Mouse (Mus musculus): ENCODE measurements around the gene Rnf115. TPM values are rescaled to one million over a fixed set of nuclear protein-coding genes. Genes with fewer than 3 reads are reported as not detected.

Gene Rnf115
- polyA plus RNA-seq, 1 experiment from 2014 or later = 43.3 TPM

DNA sequence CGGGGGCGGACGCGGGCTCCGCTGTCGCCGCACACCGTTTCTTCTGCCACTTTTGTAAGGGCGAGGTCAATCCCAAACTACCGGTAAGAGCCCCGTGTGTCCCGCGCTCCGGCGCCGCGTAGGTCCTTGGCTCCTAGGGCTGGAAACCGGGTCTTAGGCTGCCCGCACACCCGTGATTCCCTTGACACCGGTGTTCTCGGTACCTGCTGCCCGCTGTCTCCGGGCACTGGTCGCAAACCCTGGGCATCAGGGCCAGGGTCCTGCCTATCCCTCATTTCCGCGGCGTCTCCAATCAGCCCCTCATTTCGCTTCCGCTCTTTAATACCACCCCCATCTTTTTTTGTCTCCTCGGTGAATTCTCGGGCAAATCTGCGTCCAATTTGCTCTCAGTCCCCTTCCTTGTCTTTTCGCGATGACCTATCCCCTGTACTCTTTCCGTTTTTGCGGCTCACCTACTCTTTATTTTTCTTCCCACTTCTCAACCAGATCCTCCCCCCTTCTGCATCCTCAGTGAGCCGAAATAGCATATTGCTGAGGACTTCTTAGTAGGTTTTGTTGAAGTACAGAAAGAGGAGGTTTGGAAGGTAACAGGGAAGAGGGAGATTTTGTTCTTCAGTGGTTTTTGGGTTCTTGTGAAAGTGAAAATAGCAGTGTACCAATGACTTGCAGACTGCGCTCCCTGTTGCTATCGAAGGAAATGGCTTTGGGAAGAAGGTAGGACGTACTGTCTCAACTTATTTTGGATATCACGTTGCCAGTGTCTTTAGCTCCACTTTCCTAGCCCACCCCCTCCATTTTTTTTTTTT lies 567 bp downstream of the Rnf115 start:
- Histone ChIP-seq H3K9me3 (ENCODE audit: low read length) (no peaks in the 10 kb centered on the region), H3K9ac (replicated peaks; ENCODE audit: low read depth) (peak overlapping the region; percentile 88)
- TF ChIP-seq CTCF (IDR thresholded peaks at IDR 0.05) (no peak), EP300 (IDR thresholded peaks at IDR 0.05) (no peak)

DNA sequence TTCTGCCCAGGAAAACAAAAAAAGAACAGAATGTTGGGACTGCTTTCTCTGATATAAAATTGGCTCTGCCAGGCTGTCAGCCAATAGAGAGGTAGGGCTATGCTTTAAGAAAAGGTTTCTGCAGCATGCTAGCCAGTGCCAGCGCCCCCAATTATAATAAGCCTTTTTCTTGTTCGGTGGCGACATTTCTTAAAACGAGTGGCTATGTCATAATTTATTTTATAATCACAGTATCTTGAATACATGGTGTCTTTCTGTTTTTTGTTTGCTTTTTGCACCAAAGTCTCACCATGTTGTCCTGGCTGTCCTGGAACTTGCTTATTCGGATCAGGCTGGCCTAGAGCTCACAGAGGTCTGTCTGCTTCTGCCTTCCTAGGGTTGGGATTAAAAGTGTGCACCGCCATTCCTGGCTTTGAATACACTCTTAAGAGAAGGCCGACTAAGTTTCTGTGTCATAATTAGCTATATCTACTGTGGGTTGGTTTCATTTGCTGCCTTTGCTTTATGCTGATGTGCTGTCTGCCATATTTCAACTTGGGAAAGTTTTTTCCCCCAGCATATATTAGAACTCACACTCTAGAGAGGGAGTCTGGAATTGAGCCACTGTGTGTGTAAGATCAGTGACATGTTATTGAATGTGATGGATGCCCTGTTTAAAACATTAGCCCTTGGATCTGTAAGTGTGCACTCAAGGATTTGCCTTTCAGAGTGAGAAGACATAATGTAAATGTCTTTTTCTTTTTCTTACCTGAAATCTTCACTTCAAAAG lies 1.4 kb downstream of the Rnf115 start:
- Histone ChIP-seq H3K9ac (replicated peaks; ENCODE audit: low read depth) (0 out of 2 replicates have a peak overlapping the region, but pooled peaks have one; percentile 88), H3K27me3 (replicated peaks; ENCODE audit: insufficient read depth, low read length) (no peaks in the 10 kb centered on the region), H3K36me3 (ENCODE audit: insufficient read depth, low read length) (no peaks in the 10 kb centered on the region), H3K4me2 (replicated peaks; ENCODE audit: low read depth, low read length) (peak overlapping the region; percentile 75), H3K9me3 (ENCODE audit: low read length) (no peaks in the 10 kb centered on the region), H3K4me3 (ENCODE audit: low read depth, low read length) (peak overlapping the region; percentile 94), H3K4me1 (ENCODE audit: insufficient read depth, low read depth, low read length) (peaks cover 12% of the 10 kb centered on the region; the same call in 1 of the 2 replicates), H3K27ac (ENCODE audit: low read length) (no peak overlapping the region)
- ATAC-seq (no peak), DNase-seq (ENCODE audit: low spot score) (no peak)
- WGBS = 35% methylated on average over 7 of the region's 7 CpGs
- TF ChIP-seq CTCF (IDR thresholded peaks at IDR 0.05) (no peak), EP300 (IDR thresholded peaks at IDR 0.05) (no peak)

More for the DNA sequence above, 567 bp downstream of the Rnf115 start:
- no peak; the same call in 1 of the 2 replicates for ATAC-seq
- H3K4me3 ChIP-seq (ENCODE audit: low read depth, low read length) = peak overlapping the region; percentile 94
- peak; percentile 63 for DNase-seq (ENCODE audit: low spot score)
- peak overlapping the region; percentile 93 for H3K27ac ChIP-seq (ENCODE audit: low read length)
- peak overlapping the region; percentile 75 for H3K4me2 ChIP-seq (replicated peaks; ENCODE audit: low read depth, low read length)
- H3K36me3 ChIP-seq (ENCODE audit: insufficient read depth, low read length) = no peaks in the 10 kb centered on the region; the same call in 1 of the 2 replicates
- no peaks in the 10 kb centered on the region for H3K27me3 ChIP-seq (replicated peaks; ENCODE audit: insufficient read depth, low read length)
- WGBS = under 1% methylated on average over 38 of the region's 42 CpGs
- peaks cover 12% of the 10 kb centered on the region; the same call in 1 of the 2 replicates for H3K4me1 ChIP-seq (ENCODE audit: insufficient read depth, low read depth, low read length)

DNA sequence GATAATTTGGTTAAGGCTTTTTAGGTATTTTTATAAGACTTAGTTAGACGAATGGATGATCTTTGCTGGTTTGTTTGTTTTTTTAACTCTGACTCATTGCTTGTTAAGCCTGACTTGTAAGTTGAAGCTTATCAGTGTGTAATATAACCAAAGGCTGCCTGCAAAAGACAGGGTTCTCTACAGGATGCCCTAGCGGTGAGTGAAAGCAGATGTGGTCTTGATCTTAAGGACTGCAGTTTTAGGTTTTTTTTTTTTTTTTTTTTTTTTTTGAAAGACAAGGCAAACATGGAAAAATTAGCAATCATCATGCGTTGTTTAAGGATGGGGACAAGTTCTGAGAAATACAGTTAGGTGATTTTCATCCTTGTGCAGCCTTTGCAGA lies 1.9 kb downstream of the Rnf115 start:
- Histone ChIP-seq H3K27me3 (replicated peaks; ENCODE audit: insufficient read depth, low read length) (no peaks in the 10 kb centered on the region), H3K4me3 (ENCODE audit: low read depth, low read length) (no peak overlapping the region), H3K4me2 (replicated peaks; ENCODE audit: low read depth, low read length) (peak overlapping the region; percentile 75; the same call in 1 of the 2 replicates), H3K27ac (ENCODE audit: low read length) (no peak overlapping the region), H3K36me3 (ENCODE audit: insufficient read depth, low read length) (no peaks in the 10 kb centered on the region), H3K4me1 (ENCODE audit: insufficient read depth, low read depth, low read length) (peaks cover 12% of the 10 kb centered on the region; the same call in 1 of the 2 replicates), H3K9me3 (ENCODE audit: low read length) (no peaks in the 10 kb centered on the region), H3K9ac (replicated peaks; ENCODE audit: low read depth) (no peak overlapping the region)
- TF ChIP-seq EP300 (IDR thresholded peaks at IDR 0.05) (no peak), CTCF (IDR thresholded peaks at IDR 0.05) (peak; percentile 45)
- DNase-seq (ENCODE audit: low spot score) = peak; percentile 48
- no peak for ATAC-seq
- 34% methylated on average over 3 of the region's 3 CpGs for WGBS

DNA sequence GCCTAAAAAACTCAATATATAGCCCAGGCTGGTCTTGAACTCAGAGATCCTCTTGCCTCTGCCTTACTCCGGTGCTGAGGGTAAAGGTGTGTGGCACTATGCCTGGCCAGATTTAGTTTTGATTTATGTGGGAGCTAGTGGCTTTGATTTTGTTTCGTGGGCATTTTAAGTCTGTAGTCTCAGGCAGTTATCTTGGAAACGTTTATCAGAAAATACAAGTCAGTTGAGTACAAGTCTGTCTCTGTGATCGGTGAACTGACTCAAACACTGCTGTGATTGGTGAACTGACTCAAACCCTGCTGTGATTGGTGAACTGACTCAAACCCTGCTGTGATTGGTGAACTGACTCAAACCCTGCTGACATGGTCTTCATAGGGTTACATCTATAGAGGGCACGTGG lies 3.3 kb downstream of the Rnf115 start:
- Histone ChIP-seq H3K27ac (ENCODE audit: low read length) (no peak overlapping the region), H3K27me3 (replicated peaks; ENCODE audit: insufficient read depth, low read length) (no peaks in the 10 kb centered on the region), H3K36me3 (ENCODE audit: insufficient read depth, low read length) (no peaks in the 10 kb centered on the region), H3K4me1 (ENCODE audit: insufficient read depth, low read depth, low read length) (peaks cover 12% of the 10 kb centered on the region; the same call in 1 of the 2 replicates), H3K9ac (replicated peaks; ENCODE audit: low read depth) (no peak overlapping the region), H3K4me2 (replicated peaks; ENCODE audit: low read depth, low read length) (no peak overlapping the region), H3K4me3 (ENCODE audit: low read depth, low read length) (no peak overlapping the region), H3K9me3 (ENCODE audit: low read length) (no peaks in the 10 kb centered on the region)
- DNase-seq (ENCODE audit: low spot score) (no peak), ATAC-seq (no peak)
- TF ChIP-seq CTCF (IDR thresholded peaks at IDR 0.05) (no peak), EP300 (IDR thresholded peaks at IDR 0.05) (no peak)
- 75% methylated on average over 5 of the region's 5 CpGs for WGBS

DNA sequence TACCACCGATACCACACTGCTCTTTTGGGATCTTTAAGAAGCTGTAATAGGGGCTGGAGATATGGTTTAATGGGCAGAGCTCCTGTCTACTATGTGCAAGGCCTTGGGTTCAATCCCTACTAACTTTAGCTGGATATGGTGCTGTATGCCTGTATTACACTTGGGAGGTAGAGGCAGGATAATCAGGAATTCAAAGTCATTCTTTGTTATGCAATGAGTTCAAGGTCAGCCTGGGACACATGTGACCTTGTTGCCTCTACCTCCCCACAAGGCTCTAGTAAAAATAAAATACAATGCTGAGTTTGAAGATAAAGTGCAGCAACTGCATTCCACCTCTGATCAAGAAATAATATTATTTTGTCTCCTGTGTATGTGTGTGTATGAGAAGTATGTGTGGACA lies 6.5 kb downstream of the Rnf115 start:
- 96% methylated on average over 1 of the region's 1 CpGs for WGBS
- Histone ChIP-seq H3K9ac (replicated peaks; ENCODE audit: low read depth) (no peak overlapping the region), H3K27ac (ENCODE audit: low read length) (no peak overlapping the region), H3K27me3 (replicated peaks; ENCODE audit: insufficient read depth, low read length) (no peaks in the 10 kb centered on the region), H3K4me2 (replicated peaks; ENCODE audit: low read depth, low read length) (no peak overlapping the region), H3K4me3 (ENCODE audit: low read depth, low read length) (no peak overlapping the region), H3K9me3 (ENCODE audit: low read length) (no peaks in the 10 kb centered on the region), H3K4me1 (ENCODE audit: insufficient read depth, low read depth, low read length) (peaks cover 6% of the 10 kb centered on the region; the same call in 1 of the 2 replicates), H3K36me3 (ENCODE audit: insufficient read depth, low read length) (no peaks in the 10 kb centered on the region)
- TF ChIP-seq EP300 (IDR thresholded peaks at IDR 0.05) (no peak), CTCF (IDR thresholded peaks at IDR 0.05) (no peak)
- no peak for ATAC-seq
- DNase-seq (ENCODE audit: low spot score) = no peak

DNA sequence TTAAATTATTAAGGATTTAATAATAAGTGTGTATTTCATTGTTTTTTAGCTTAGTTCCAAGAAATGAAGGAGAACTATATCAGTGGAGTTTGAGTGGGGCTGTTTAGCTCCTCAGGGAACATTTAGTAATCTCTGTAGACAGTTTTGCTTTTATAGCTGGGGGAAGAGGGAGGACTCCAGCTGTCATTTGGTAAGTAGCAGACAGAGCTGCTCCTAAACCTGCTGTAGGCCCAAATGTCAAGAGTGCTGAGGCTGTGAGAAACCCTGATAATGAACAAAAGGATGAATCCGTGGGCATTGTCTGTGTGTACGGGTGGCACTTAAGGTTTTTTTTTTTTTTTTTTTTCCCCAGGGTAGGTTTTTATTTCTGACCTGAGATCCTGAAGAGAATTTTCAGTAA lies 7.7 kb downstream of the Rnf115 start:
- no peak overlapping the region for H3K4me2 ChIP-seq (replicated peaks; ENCODE audit: low read depth, low read length)
- H3K9me3 ChIP-seq (ENCODE audit: low read length) = no peaks in the 10 kb centered on the region

More for the DNA sequence above, 7.7 kb downstream of the Rnf115 start:
- WGBS = 91% methylated on average over 2 of the region's 2 CpGs
- ATAC-seq (no peak), DNase-seq (ENCODE audit: low spot score) (no peak)
- no peak overlapping the region for H3K9ac ChIP-seq (replicated peaks; ENCODE audit: low read depth)
- H3K4me1 ChIP-seq (ENCODE audit: insufficient read depth, low read depth, low read length) = no peaks in the 10 kb centered on the region; the same call in 1 of the 2 replicates
- no peak overlapping the region for H3K27ac ChIP-seq (ENCODE audit: low read length)
- no peaks in the 10 kb centered on the region for H3K27me3 ChIP-seq (replicated peaks; ENCODE audit: insufficient read depth, low read length)
- H3K36me3 ChIP-seq (ENCODE audit: insufficient read depth, low read length) = no peaks in the 10 kb centered on the region
- H3K4me3 ChIP-seq (ENCODE audit: low read depth, low read length) = no peak overlapping the region
- TF ChIP-seq EP300 (IDR thresholded peaks at IDR 0.05) (no peak), CTCF (IDR thresholded peaks at IDR 0.05) (no peak)
